Mouse (Mus musculus): ENCODE measurements at regions not wholly inside any gene's neighbourhood (a gene's known extent, or its start where the extent isn't known, plus 50 kb on each side); places are given as distances from the start of the nearest gene placed in this dataset.

GRCm38 (mm10) chr5:100252036-100252435 is 92.4 kb upstream of the Tmem150c start:
- Histone ChIP-seq H3K27me3 (ENCODE audit: control insufficient read depth, insufficient read depth, low read length) (no peaks in the 10 kb centered on the region), H3K4me3 (ENCODE audit: low read depth, low read length) (no peak overlapping the region), H3K9ac (ENCODE audit: low read length) (no peak overlapping the region), H3K4me1 (replicated peaks; ENCODE audit: control insufficient read depth, insufficient read depth, low read length) (no peaks in the 10 kb centered on the region), H3K27ac (ENCODE audit: low read depth, low read length) (no peak overlapping the region), H3K9me3 (ENCODE audit: control insufficient read depth, low read length) (no peaks in the 10 kb centered on the region), H3K36me3 (ENCODE audit: control insufficient read depth, insufficient read depth, low read length) (no peaks in the 10 kb centered on the region), H3K4me2 (ENCODE audit: low read depth, low read length, severe bottlenecking) (no peak overlapping the region)
- no peak for DNase-seq (ENCODE audit: low spot score)
- WGBS = 92% methylated on average over 6 of the region's 6 CpGs
- ATAC-seq (replicated peaks; ENCODE audit: low FRiP score) = no peak

- Histone ChIP-seq H3K9ac (ENCODE audit: low read length) (no peak overlapping the region), H3K27ac (ENCODE audit: low read depth, low read length) (no peak overlapping the region), H3K9me3 (ENCODE audit: control insufficient read depth, low read length) (no peaks in the 10 kb centered on the region), H3K27me3 (ENCODE audit: control insufficient read depth, insufficient read depth, low read length) (no peaks in the 10 kb centered on the region), H3K4me2 (ENCODE audit: low read depth, low read length, severe bottlenecking) (no peak overlapping the region), H3K4me3 (ENCODE audit: low read depth, low read length) (no peak overlapping the region), H3K4me1 (replicated peaks; ENCODE audit: control insufficient read depth, insufficient read depth, low read length) (no peaks in the 10 kb centered on the region), H3K36me3 (ENCODE audit: control insufficient read depth, insufficient read depth, low read length) (no peaks in the 10 kb centered on the region)
- ATAC-seq (replicated peaks; ENCODE audit: low FRiP score) (no peak), DNase-seq (ENCODE audit: low spot score) (no peak)
- WGBS = 53% methylated on average over 3 of the region's 3 CpGs
Measured at GRCm38 (mm10) chr5:100249757-100250156, 90.1 kb upstream of the Tmem150c start.

- no peaks in the 10 kb centered on the region for H3K27me3 ChIP-seq (ENCODE audit: control insufficient read depth, insufficient read depth, low read length)
- no peaks in the 10 kb centered on the region for H3K36me3 ChIP-seq (ENCODE audit: control insufficient read depth, insufficient read depth, low read length)
- H3K9ac ChIP-seq (ENCODE audit: low read length) = no peak overlapping the region
- WGBS = 86% methylated on average over 5 of the region's 5 CpGs
- H3K9me3 ChIP-seq (ENCODE audit: control insufficient read depth, low read length) = no peaks in the 10 kb centered on the region
- H3K4me1 ChIP-seq (replicated peaks; ENCODE audit: control insufficient read depth, insufficient read depth, low read length) = no peaks in the 10 kb centered on the region
- no peak overlapping the region for H3K27ac ChIP-seq (ENCODE audit: low read depth, low read length)
- H3K4me3 ChIP-seq (ENCODE audit: low read depth, low read length) = no peak overlapping the region
- ATAC-seq (replicated peaks; ENCODE audit: low FRiP score) = no peak
- no peak overlapping the region for H3K4me2 ChIP-seq (ENCODE audit: low read depth, low read length, severe bottlenecking)
- no peak for DNase-seq (ENCODE audit: low spot score)
Measured at GRCm38 (mm10) chr5:100248611-100249010, 89.0 kb upstream of the Tmem150c start.

GRCm38 (mm10) chr5:100246709-100247108 is 87.1 kb upstream of the Tmem150c start:
- no peak for DNase-seq (ENCODE audit: low spot score)
- H3K9ac ChIP-seq (ENCODE audit: low read length) = no peak overlapping the region
- H3K27ac ChIP-seq (ENCODE audit: low read depth, low read length) = no peak overlapping the region
- no peak overlapping the region for H3K4me2 ChIP-seq (ENCODE audit: low read depth, low read length, severe bottlenecking)
- H3K36me3 ChIP-seq (ENCODE audit: control insufficient read depth, insufficient read depth, low read length) = no peaks in the 10 kb centered on the region
- 98% methylated on average over 2 of the region's 2 CpGs for WGBS
- no peaks in the 10 kb centered on the region for H3K9me3 ChIP-seq (ENCODE audit: control insufficient read depth, low read length)
- no peak for ATAC-seq (replicated peaks; ENCODE audit: low FRiP score)
- H3K4me3 ChIP-seq (ENCODE audit: low read depth, low read length) = no peak overlapping the region
- H3K27me3 ChIP-seq (ENCODE audit: control insufficient read depth, insufficient read depth, low read length) = no peaks in the 10 kb centered on the region
- H3K4me1 ChIP-seq (replicated peaks; ENCODE audit: control insufficient read depth, insufficient read depth, low read length) = no peaks in the 10 kb centered on the region

- Histone ChIP-seq H3K27me3 (ENCODE audit: control insufficient read depth, insufficient read depth, low read length) (no peaks in the 10 kb centered on the region), H3K9me3 (ENCODE audit: control insufficient read depth, low read length) (no peaks in the 10 kb centered on the region), H3K36me3 (ENCODE audit: control insufficient read depth, insufficient read depth, low read length) (no peaks in the 10 kb centered on the region), H3K4me1 (replicated peaks; ENCODE audit: control insufficient read depth, insufficient read depth, low read length) (no peaks in the 10 kb centered on the region), H3K4me3 (ENCODE audit: low read depth, low read length) (no peak overlapping the region), H3K27ac (ENCODE audit: low read depth, low read length) (no peak overlapping the region), H3K9ac (ENCODE audit: low read length) (no peak overlapping the region), H3K4me2 (ENCODE audit: low read depth, low read length, severe bottlenecking) (no peak overlapping the region)
- no peak for ATAC-seq (replicated peaks; ENCODE audit: low FRiP score)
- WGBS = 79% methylated on average over 3 of the region's 3 CpGs
- no peak for DNase-seq (ENCODE audit: low spot score)
Measured at GRCm38 (mm10) chr5:100244811-100245210, 85.2 kb upstream of the Tmem150c start.

GRCm38 (mm10) chr5:100240876-100241275 is 81.3 kb upstream of the Tmem150c start:
- peak; percentile 59 for DNase-seq (ENCODE audit: low spot score)
- 69% methylated on average over 6 of the region's 6 CpGs for WGBS
- no peak for ATAC-seq (replicated peaks; ENCODE audit: low FRiP score)
- Histone ChIP-seq H3K4me1 (replicated peaks; ENCODE audit: control insufficient read depth, insufficient read depth, low read length) (no peaks in the 10 kb centered on the region), H3K27me3 (ENCODE audit: control insufficient read depth, insufficient read depth, low read length) (no peaks in the 10 kb centered on the region), H3K4me2 (ENCODE audit: low read depth, low read length, severe bottlenecking) (no peak overlapping the region), H3K36me3 (ENCODE audit: control insufficient read depth, insufficient read depth, low read length) (no peaks in the 10 kb centered on the region), H3K9me3 (ENCODE audit: control insufficient read depth, low read length) (no peaks in the 10 kb centered on the region), H3K9ac (ENCODE audit: low read length) (no peak overlapping the region), H3K27ac (ENCODE audit: low read depth, low read length) (no peak overlapping the region), H3K4me3 (ENCODE audit: low read depth, low read length) (no peak overlapping the region)

GRCm38 (mm10) chr5:100239632-100240031 is 80.0 kb upstream of the Tmem150c start:
- DNase-seq (ENCODE audit: low spot score) (no peak), ATAC-seq (replicated peaks; ENCODE audit: low FRiP score) (no peak)
- Histone ChIP-seq H3K9ac (ENCODE audit: low read length) (no peak overlapping the region), H3K36me3 (ENCODE audit: control insufficient read depth, insufficient read depth, low read length) (no peaks in the 10 kb centered on the region), H3K9me3 (ENCODE audit: control insufficient read depth, low read length) (no peaks in the 10 kb centered on the region), H3K4me3 (ENCODE audit: low read depth, low read length) (no peak overlapping the region), H3K4me1 (replicated peaks; ENCODE audit: control insufficient read depth, insufficient read depth, low read length) (no peaks in the 10 kb centered on the region), H3K27ac (ENCODE audit: low read depth, low read length) (no peak overlapping the region), H3K27me3 (ENCODE audit: control insufficient read depth, insufficient read depth, low read length) (no peaks in the 10 kb centered on the region), H3K4me2 (ENCODE audit: low read depth, low read length, severe bottlenecking) (no peak overlapping the region)
- 68% methylated on average over 7 of the region's 7 CpGs for WGBS

GRCm38 (mm10) chr5:100238287-100239036 is 78.9 kb upstream of the Tmem150c start:
- no peak overlapping the region for H3K4me2 ChIP-seq (ENCODE audit: low read depth, low read length, severe bottlenecking)
- ATAC-seq (replicated peaks; ENCODE audit: low FRiP score) = no peak
- H3K36me3 ChIP-seq (ENCODE audit: control insufficient read depth, insufficient read depth, low read length) = no peaks in the 10 kb centered on the region
- H3K9ac ChIP-seq (ENCODE audit: low read length) = no peak overlapping the region
- H3K27me3 ChIP-seq (ENCODE audit: control insufficient read depth, insufficient read depth, low read length) = no peaks in the 10 kb centered on the region
- H3K4me3 ChIP-seq (ENCODE audit: low read depth, low read length) = no peak overlapping the region
- H3K4me1 ChIP-seq (replicated peaks; ENCODE audit: control insufficient read depth, insufficient read depth, low read length) = no peaks in the 10 kb centered on the region
- WGBS = 89% methylated on average over 15 of the region's 15 CpGs
- H3K27ac ChIP-seq (ENCODE audit: low read depth, low read length) = no peak overlapping the region
- no peaks in the 10 kb centered on the region for H3K9me3 ChIP-seq (ENCODE audit: control insufficient read depth, low read length)
- DNase-seq (ENCODE audit: low spot score) = no peak

GRCm38 (mm10) chr5:100237674-100238278 is 78.2 kb upstream of the Tmem150c start:
- Histone ChIP-seq H3K27me3 (ENCODE audit: control insufficient read depth, insufficient read depth, low read length) (no peaks in the 10 kb centered on the region), H3K4me3 (ENCODE audit: low read depth, low read length) (no peak overlapping the region), H3K9me3 (ENCODE audit: control insufficient read depth, low read length) (no peaks in the 10 kb centered on the region), H3K4me2 (ENCODE audit: low read depth, low read length, severe bottlenecking) (no peak overlapping the region), H3K9ac (ENCODE audit: low read length) (no peak overlapping the region), H3K27ac (ENCODE audit: low read depth, low read length) (no peak overlapping the region), H3K4me1 (replicated peaks; ENCODE audit: control insufficient read depth, insufficient read depth, low read length) (no peaks in the 10 kb centered on the region), H3K36me3 (ENCODE audit: control insufficient read depth, insufficient read depth, low read length) (no peaks in the 10 kb centered on the region)
- DNase-seq (ENCODE audit: low spot score) (no peak), ATAC-seq (replicated peaks; ENCODE audit: low FRiP score) (no peak)
- WGBS = 96% methylated on average over 12 of the region's 12 CpGs
